Mouse (Mus musculus): ENCODE measurements around the gene Rcc2.

- no peak for TF ChIP-seq EP300 (IDR thresholded peaks at IDR 0.05; ENCODE audit: low read depth)
- TF ChIP-seq CTCF (IDR thresholded peaks at IDR 0.05; ENCODE audit: low read depth): peak; percentile 38
These were observed 50.0 kb downstream of the Rcc2 start for GRCm38 (mm10) chr4:140750328-140750727.
